Mouse (Mus musculus) intestine, postnatal 0 days (tissue): ENCODE results near the gene Acvr2b. TPM values are rescaled to one million over a fixed set of nuclear protein-coding genes. Genes with fewer than 3 reads are reported as not detected.

Source experiments
- ATAC-seq: fragments of 200-750 bp; cut with Nextera tagmentation; 2 replicates; pipeline ENCODE4 v1.8.0; 2017; ENCODE audit warnings: mild to moderate bottlenecking, moderate TSS enrichment, moderate library complexity
- H3K27ac ChIP-seq: fragments of 300-500 bp; sonication (generic); 2 replicates; pipeline ENCODE4 v1.5.1; 2014; ENCODE audit warnings: mild to moderate bottlenecking, low read depth, low read length, moderate library complexity
- H3K27me3 ChIP-seq: fragments of 300-500 bp; sonication (generic); replicated peaks from 2 replicates; pipeline ENCODE4 v1.6.1; 2014; ENCODE audit warnings: low read length, mixed read lengths; ENCODE audit not compliant: control insufficient read depth, insufficient read depth
- H3K36me3 ChIP-seq: fragments of 300-500 bp; sonication (generic); 2 replicates; pipeline ENCODE4 v1.6.1; 2014; ENCODE audit warnings: mild to moderate bottlenecking, moderate library complexity; ENCODE audit not compliant: control insufficient read depth, insufficient read depth
- H3K4me1 ChIP-seq: fragments of 300-500 bp; sonication (generic); replicated peaks from 2 replicates; pipeline ENCODE4 v1.6.1; 2014; ENCODE audit warnings: antibody characterized with exemption, low read length, mixed read lengths; ENCODE audit not compliant: control insufficient read depth, insufficient read depth
- H3K4me2 ChIP-seq: fragments of 300-500 bp; sonication (generic); replicated peaks from 2 replicates; pipeline ENCODE4 v1.6.1; 2014; ENCODE audit warnings: low read depth, mild to moderate bottlenecking, moderate library complexity
- H3K4me3 ChIP-seq: fragments of 300-500 bp; sonication (generic); 2 replicates; pipeline ENCODE4 v1.5.1; 2014; ENCODE audit warnings: low read depth, low read length
- H3K9ac ChIP-seq: fragments of 300-500 bp; sonication (generic); 2 replicates; pipeline ENCODE4 v1.6.1; 2014; ENCODE audit warnings: mild to moderate bottlenecking, low read depth, low read length
- H3K9me3 ChIP-seq: fragments of 300-500 bp; sonication (generic); 2 replicates; pipeline ENCODE4 v1.6.1; 2016; ENCODE audit warnings: mixed run types; ENCODE audit not compliant: control insufficient read depth
- CTCF ChIP-seq: sonication (generic); IDR thresholded peaks from 2 replicates; pipeline ENCODE4 v1.5.1; 2016; ENCODE audit warnings: low read depth, mild to moderate bottlenecking, control low read depth, antibody characterized with exemption, moderate library complexity
- WGBS: fragments of 180-500 bp; shearing (Covaris S2); extraction: QIAGEN DNeasy Blood & Tissue Kit; methylation state at CpG from one replicate; pipeline ENCODE4 v1.1.7; 2014; 5-methylcytosine and 5-hydroxymethylcytosine counted together
- polyA plus RNA-seq: library from polyadenylated mRNA; unstranded; fragments of >200 nt; fragmentation: Nextera tagmentation; extraction: Ambion mirVana; gene quantifications from 2 replicates; pipeline ENCODE4 v1.2.1, GENCODE M21; 2015

Acvr2b gene
- polyA plus RNA-seq, 1 experiment from 2014 or later, result 5.8 TPM

- no peak for TF ChIP-seq CTCF
- 88% methylated on average over 14 of the region's 14 CpGs for WGBS
- H3K27me3 ChIP-seq, result no peaks in the 10 kb centered on the region
Observed at GRCm38 (mm10) chr9:119457122-119457521, 55.2 kb downstream of the Acvr2b start.

GRCm38 (mm10) chr9:119460410-119460809, 58.5 kb downstream of the Acvr2b start:
- peak; percentile 95 for TF ChIP-seq CTCF
- Histone ChIP-seq H3K4me2 (no peak overlapping the region), H3K36me3 (peaks cover 43% of the 10 kb centered on the region), H3K9me3 (no peaks in the 10 kb centered on the region), H3K4me1 (no peaks in the 10 kb centered on the region), H3K9ac (no peak overlapping the region), H3K4me3 (no peak overlapping the region), H3K27ac (no peak overlapping the region), H3K27me3 (no peaks in the 10 kb centered on the region)
- ATAC-seq, result peak; percentile 22; the same call in 1 of the 2 replicates
- WGBS, result 42% methylated on average over 8 of the region's 8 CpGs

More at GRCm38 (mm10) chr9:119457122-119457521, 55.2 kb downstream of the Acvr2b start:
- Histone ChIP-seq H3K4me1 (no peaks in the 10 kb centered on the region), H3K36me3 (peaks cover 33% of the 10 kb centered on the region; the same call in 1 of the 2 replicates), H3K9ac (no peak overlapping the region), H3K27ac (no peak overlapping the region), H3K9me3 (no peaks in the 10 kb centered on the region), H3K4me2 (no peak overlapping the region), H3K4me3 (no peak overlapping the region)
- ATAC-seq, result no peak

- whole genome bisulfite sequencing, result 91% methylated on average over 6 of the region's 6 CpGs
- H3K9ac ChIP-seq, result no peak overlapping the region
Observed at GRCm38 (mm10) chr9:119465056-119465455, 63.1 kb downstream of the Acvr2b start.

GRCm38 (mm10) chr9:119465595-119465994, 63.7 kb downstream of the Acvr2b start:
- 73% methylated on average over 7 of the region's 7 CpGs for WGBS
- Histone ChIP-seq H3K4me2 (no peak overlapping the region), H3K4me3 (no peak overlapping the region), H3K9me3 (no peaks in the 10 kb centered on the region), H3K27me3 (no peaks in the 10 kb centered on the region), H3K9ac (no peak overlapping the region), H3K27ac (no peak overlapping the region; the same call in 1 of the 2 replicates), H3K36me3 (peaks cover 33% of the 10 kb centered on the region), H3K4me1 (no peaks in the 10 kb centered on the region)
- TF ChIP-seq CTCF, result peak; percentile 61
- no peak for ATAC-seq

More at GRCm38 (mm10) chr9:119465056-119465455, 63.1 kb downstream of the Acvr2b start:
- Histone ChIP-seq H3K4me2 (no peak overlapping the region), H3K27ac (no peak overlapping the region), H3K4me1 (no peaks in the 10 kb centered on the region), H3K36me3 (peaks cover 33% of the 10 kb centered on the region), H3K4me3 (no peak overlapping the region), H3K9me3 (no peaks in the 10 kb centered on the region), H3K27me3 (no peaks in the 10 kb centered on the region)
- ATAC-seq, result no peak
- TF ChIP-seq CTCF, result no peak

- TF ChIP-seq CTCF, result no peak
- 75% methylated on average over 8 of the region's 8 CpGs for WGBS
- Histone ChIP-seq H3K9me3 (no peaks in the 10 kb centered on the region), H3K36me3 (peaks cover 5% of the 10 kb centered on the region; the same call in 1 of the 2 replicates), H3K27ac (no peak overlapping the region), H3K27me3 (no peaks in the 10 kb centered on the region), H3K9ac (no peak overlapping the region), H3K4me1 (no peaks in the 10 kb centered on the region), H3K4me3 (no peak overlapping the region), H3K4me2 (no peak overlapping the region)
- ATAC-seq, result no peak
Observed at GRCm38 (mm10) chr9:119469691-119470353, 67.9 kb downstream of the Acvr2b start.

GRCm38 (mm10) chr9:119472412-119472918, 70.5 kb downstream of the Acvr2b start:
- 64% methylated on average over 11 of the region's 11 CpGs for WGBS
- H3K4me2 ChIP-seq, result no peak overlapping the region
- TF ChIP-seq CTCF, result no peak
- H3K4me3 ChIP-seq, result no peak overlapping the region
- no peaks in the 10 kb centered on the region for H3K9me3 ChIP-seq
- no peaks in the 10 kb centered on the region for H3K27me3 ChIP-seq
- H3K4me1 ChIP-seq, result no peaks in the 10 kb centered on the region
- H3K27ac ChIP-seq, result no peak overlapping the region
- H3K9ac ChIP-seq, result no peak overlapping the region
- ATAC-seq, result no peak
- H3K36me3 ChIP-seq, result no peaks in the 10 kb centered on the region; the same call in 1 of the 2 replicates
